Mouse (Mus musculus) ES-E14 (cell line): Measurements from ENCODE around the gene Pigh. TPM values are rescaled to one million over a fixed set of nuclear protein-coding genes. Genes with fewer than 3 reads are reported as not detected.

Experiments used
- DNase-seq: peaks from one replicate; pipeline ENCODE4 v3.0.0-alpha.2; 2013; ENCODE audit warnings: low read depth, low spot score
- H3K27ac ChIP-seq: 2 replicates; pipeline ENCODE4 v1.5.1; 2012; ENCODE audit warnings: low read depth, mild to moderate bottlenecking, low read length, moderate library complexity, mixed read lengths; ENCODE audit not compliant: poor library complexity, insufficient read depth, severe bottlenecking
- H3K36me3 ChIP-seq: 2 replicates; pipeline ENCODE4 v1.6.1; 2012; ENCODE audit warnings: mild to moderate bottlenecking, low read length, moderate library complexity, mixed read lengths; ENCODE audit not compliant: control insufficient read depth, poor library complexity, insufficient read depth, severe bottlenecking
- H3K4me1 ChIP-seq, 2 experiments: fragments of 150-350 bp in 1 of 2; sonication (generic) in 1 of 2; 2 replicates each; pipeline ENCODE4 v1.6.1; 2012; ENCODE audit warnings: low read length in 2 of 2, mild to moderate bottlenecking in 1 of 2, mixed read lengths in 1 of 2; ENCODE audit not compliant: control insufficient read depth in 2 of 2, insufficient read depth in 2 of 2, poor library complexity in 1 of 2
- H3K4me3 ChIP-seq, 2 experiments: fragments of 150-350 bp in 1 of 2; sonication (generic) in 1 of 2; 2 replicates each; pipeline ENCODE4 v1.5.1; 2012; ENCODE audit warnings: low read length in 2 of 2, low read depth in 1 of 2, mild to moderate bottlenecking in 1 of 2, mixed read lengths in 1 of 2; ENCODE audit not compliant: insufficient read depth in 1 of 2, poor library complexity in 1 of 2, severe bottlenecking in 1 of 2
- H3K9ac ChIP-seq: 2 replicates; pipeline ENCODE4 v1.6.1; 2012; ENCODE audit warnings: low read depth, mild to moderate bottlenecking, low read length, mixed read lengths; ENCODE audit not compliant: poor library complexity, insufficient read depth, severe bottlenecking
- H3K9me3 ChIP-seq: fragments of 150-350 bp; sonication (generic); 2 replicates; pipeline ENCODE4 v1.6.1; 2012; ENCODE audit warnings: low read depth, mild to moderate bottlenecking, low read length; ENCODE audit not compliant: control insufficient read depth, insufficient read depth
- CHD2 ChIP-seq: IDR thresholded peaks from 2 replicates; pipeline ENCODE4 v1.6.1; 2014; ENCODE audit warnings: mild to moderate bottlenecking, low read depth, low read length, inconsistent platforms
- HCFC1 ChIP-seq: IDR thresholded peaks from 2 replicates; pipeline ENCODE4 v1.6.1; 2012; ENCODE audit warnings: low read length, inconsistent platforms, borderline replicate concordance; ENCODE audit not compliant: insufficient read depth
- MAFK ChIP-seq: IDR thresholded peaks from 2 replicates; pipeline ENCODE4 v1.6.1; 2014; ENCODE audit warnings: mild to moderate bottlenecking, low read depth, low read length, inconsistent platforms; ENCODE audit not compliant: insufficient read depth
- ZC3H11A ChIP-seq: IDR thresholded peaks from 2 replicates; pipeline ENCODE4 v1.6.1; 2012; ENCODE audit warnings: low read depth, mild to moderate bottlenecking, inconsistent platforms, low read length, borderline replicate concordance
- ZNF384 ChIP-seq: IDR thresholded peaks from 2 replicates; pipeline ENCODE4 v1.6.1; 2012; ENCODE audit warnings: low read depth, low read length, inconsistent platforms
- in situ Hi-C, 2 experiments: fragments of 600-800 bp; cut with MboI; formaldehyde crosslinking; loops; one replicate each; pipeline ENCODE4 v1.15.1; 2025; ENCODE audit warnings: low sequenced_read_pairs in 2 of 2, inconsistent platforms in 1 of 2; ENCODE audit not compliant: unreplicated experiment in 2 of 2
- total RNA-seq: library from RNA; depleted of rRNA; stranded (reverse); fragments of 300-350 nt; gene quantifications from 2 replicates; pipeline ENCODE4 v1.2.3, GENCODE M21; 2012

Pigh gene
- total RNA-seq, 1 experiment = 17.0 TPM

- no peaks in the 10 kb centered on the region for H3K9me3 ChIP-seq
- TF ChIP-seq ZNF384 (no peak), HCFC1 (no peak), ZC3H11A (no peak), MAFK (no peak), CHD2 (no peak)
- no peak overlapping the region for H3K27ac ChIP-seq
- H3K9ac ChIP-seq = no peak overlapping the region
- DNase-seq = no peak
- peaks cover 0 to 4% of the 10 kb centered on the region in 2 experiments; a peak in 1 of 4 replicates for H3K4me1 ChIP-seq
- in situ Hi-C loops = no loop called here
- peaks cover 13% of the 10 kb centered on the region; the same call in 1 of the 2 replicates for H3K36me3 ChIP-seq
- H3K4me3 ChIP-seq = no peak overlapping the region
Observed at GRCm38 (mm10) chr12:79060766-79061652, 28.4 kb downstream of the Pigh start.

- no peaks in the 10 kb centered on the region for H3K9me3 ChIP-seq
- in situ Hi-C loops = no loop called here
- no peak for TF ChIP-seq CHD2
- no peak for TF ChIP-seq MAFK
- TF ChIP-seq ZC3H11A = no peak
- no peak for TF ChIP-seq HCFC1
- TF ChIP-seq ZNF384 = no peak
- DNase-seq = no peak
- no peak overlapping the region for H3K4me3 ChIP-seq
- H3K36me3 ChIP-seq = peaks cover 13% of the 10 kb centered on the region; the same call in 1 of the 2 replicates
- peaks cover 0 to 4% of the 10 kb centered on the region in 2 experiments; a peak in 1 of 4 replicates for H3K4me1 ChIP-seq
- H3K9ac ChIP-seq = no peak overlapping the region
- no peak overlapping the region for H3K27ac ChIP-seq
Observed at GRCm38 (mm10) chr12:79060134-79060533, 29.3 kb downstream of the Pigh start.

- Histone ChIP-seq H3K9ac (no peak overlapping the region), H3K4me3 (no peak overlapping the region), H3K27ac (no peak overlapping the region), H3K9me3 (no peaks in the 10 kb centered on the region), H3K36me3 (peaks cover 11% of the 10 kb centered on the region; the same call in 1 of the 2 replicates), H3K4me1 (peaks cover 0 to 4% of the 10 kb centered on the region in 2 experiments; a peak in 1 of 4 replicates)
- DNase-seq = no peak
- in situ Hi-C loops = no loop called here
- TF ChIP-seq ZNF384 = no peak
- TF ChIP-seq HCFC1 = no peak
- TF ChIP-seq MAFK = no peak
- no peak for TF ChIP-seq CHD2
Observed at GRCm38 (mm10) chr12:79059573-79059972, 29.9 kb downstream of the Pigh start.

- no peak overlapping the region for H3K4me3 ChIP-seq
- H3K9ac ChIP-seq = no peak overlapping the region
- no peak overlapping the region for H3K27ac ChIP-seq
- H3K36me3 ChIP-seq = peaks cover 5% of the 10 kb centered on the region; the same call in 1 of the 2 replicates
- H3K9me3 ChIP-seq = no peaks in the 10 kb centered on the region
- no peak for TF ChIP-seq ZNF384
- TF ChIP-seq HCFC1 = no peak
- no peak for TF ChIP-seq CHD2
- TF ChIP-seq MAFK = no peak
- no peak for TF ChIP-seq ZC3H11A
- DNase-seq = no peak
- 0 out of 4 replicates have a peak, but pooled peaks cover 0 to 3% of the 10 kb centered on the region in 2 experiments for H3K4me1 ChIP-seq
- in situ Hi-C loops = no loop called here
Observed at GRCm38 (mm10) chr12:79055276-79055675, 34.2 kb downstream of the Pigh start.
